Mouse (Mus musculus): Measurements from ENCODE around the gene Cdh26.

- TF ChIP-seq CTCF (IDR thresholded peaks at IDR 0.05; ENCODE audit: low read depth) (no peak), EP300 (IDR thresholded peaks at IDR 0.05; ENCODE audit: low read depth) (no peak)
Observed at GRCm38 (mm10) chr2:178412598-178412997, 17.7 kb upstream of the Cdh26 start.

Data from liver, postnatal 0 days (tissue).